ENCODE assay signal across 22 mouse cellular contexts in genomic region chr8:82992093-82992492, GRCm38 (mm10).
DNase-seq lines count a peak whose midpoint lies in the region; ATAC-seq and TF ChIP-seq lines count a peak whose summit lies in the region.
"Had no signal": no experiment of that assay in that cellular context is flagged by ENCODE, and none has a peak within 500 bp of the region (broad histone marks: within the 10 kb centered on the region; RNA-seq: fewer than 3 reads in every experiment).

No protein-coding gene starts in this region.

- peak; percentile 55 for ATAC-seq in granulocyte monocyte progenitor cell, adult 5-6 weeks (replicated peaks; ENCODE audit: poor library complexity, severe bottlenecking)
- peak; percentile 51 for ATAC-seq in monocyte, adult 5-6 weeks (replicated peaks; ENCODE audit: insufficient number of reproducible peaks, low FRiP score, low TSS enrichment, poor library complexity, severe bottlenecking)
- no peak for ATAC-seq in forebrain, embryonic 11.5 days (replicated peaks; ENCODE audit: low FRiP score)
- ATAC-seq: forebrain, embryonic 15.5 days; hindbrain, embryonic 16.5 days; inflammation-experienced regulatory T-cells, adult 6 months had no signal

- no peaks in the 10 kb centered on the region for H3K9me3 ChIP-seq in forebrain, embryonic 11.5 days (ENCODE audit: control insufficient read depth, low read length)
- H3K9me3 ChIP-seq: embryonic facial prominence, embryonic 13.5 days; forebrain, embryonic 15.5 days; heart, embryonic 10.5 days; hindbrain, embryonic 12.5 days had no signal

- DNase-seq in spleen, adult 2 months (ENCODE audit: low read depth in 1 of 2, low spot score in 2 of 2) = no peak
- no peak for DNase-seq in spleen, adult 18-20 months
- DNase-seq in forebrain, embryonic 11.5 days (ENCODE audit: low spot score) = no peak
- no peak for DNase-seq in urinary bladder, postnatal 4 days (ENCODE audit: low spot score in 2 of 2)
- DNase-seq: adrenal gland, adult 2 months; adrenal gland, postnatal 25 days; cerebellum, adult 11-12 months; cerebellum, adult 9-10 months; cerebellum, postnatal 25 days; gastrocnemius, postnatal 36 days; heart, adult 18-20 months; heart, postnatal 10 days; heart, postnatal 4 days had no signal

- WGBS in spleen, adult 2 months = 16% methylated on average over 4 of the region's 4 CpGs
- WGBS in forebrain, embryonic 11.5 days = 80% methylated on average over 4 of the region's 4 CpGs

- H3K27ac ChIP-seq in spleen, adult 2 months (ENCODE audit: insufficient read depth, low read length) = peak overlapping the region; percentile 56
- no peak overlapping the region for H3K27ac ChIP-seq in forebrain, embryonic 11.5 days (ENCODE audit: low read depth, low read length)
- H3K27ac ChIP-seq: embryonic facial prominence, embryonic 13.5 days; forebrain, embryonic 15.5 days; heart, embryonic 10.5 days; hindbrain, embryonic 12.5 days had no signal

- no peak for TF ChIP-seq CTCF in spleen, adult 2 months (IDR thresholded peaks at IDR 0.05; ENCODE audit: extremely low read depth, insufficient read depth, insufficient read length, insufficient replicate concordance)

- no peak overlapping the region for H3K4me3 ChIP-seq in spleen, adult 2 months (ENCODE audit: extremely low read depth, insufficient read depth, insufficient read length)
- H3K4me3 ChIP-seq in forebrain, embryonic 11.5 days (ENCODE audit: low read depth, low read length) = no peak overlapping the region
- H3K4me3 ChIP-seq: embryonic facial prominence, embryonic 13.5 days; forebrain, embryonic 15.5 days; heart, embryonic 10.5 days; hindbrain, embryonic 12.5 days had no signal

- TF ChIP-seq POLR2A in spleen, adult 2 months (IDR thresholded peaks at IDR 0.05; ENCODE audit: low read depth, low read length) = no peak

- H3K27me3 ChIP-seq in spleen, adult 2 months (ENCODE audit: control insufficient read depth, insufficient read depth, low read length) = no peaks in the 10 kb centered on the region
- no peaks in the 10 kb centered on the region for H3K27me3 ChIP-seq in forebrain, embryonic 11.5 days (ENCODE audit: control insufficient read depth, insufficient read depth, low read length)
- H3K27me3 ChIP-seq: CH12.LX; embryonic facial prominence, embryonic 13.5 days; forebrain, embryonic 15.5 days; hindbrain, embryonic 12.5 days had no signal

- H3K9ac ChIP-seq in forebrain, embryonic 11.5 days (ENCODE audit: low read length) = no peak overlapping the region
- H3K9ac ChIP-seq: embryonic facial prominence, embryonic 13.5 days; forebrain, embryonic 15.5 days; hindbrain, embryonic 12.5 days had no signal

- no peak overlapping the region for H3K4me2 ChIP-seq in forebrain, embryonic 11.5 days (ENCODE audit: low read depth, low read length, severe bottlenecking)
- H3K4me2 ChIP-seq: embryonic facial prominence, embryonic 13.5 days; forebrain, embryonic 15.5 days; hindbrain, embryonic 12.5 days had no signal

- H3K36me3 ChIP-seq in spleen, adult 2 months (ENCODE audit: control insufficient read depth, insufficient read depth, low read length) = no peaks in the 10 kb centered on the region
- H3K36me3 ChIP-seq in forebrain, embryonic 11.5 days (ENCODE audit: control insufficient read depth, insufficient read depth, low read length) = no peaks in the 10 kb centered on the region
- H3K36me3 ChIP-seq: embryonic facial prominence, embryonic 13.5 days; forebrain, embryonic 15.5 days; heart, embryonic 10.5 days; hindbrain, embryonic 12.5 days had no signal

- H3K4me1 ChIP-seq in spleen, adult 2 months (ENCODE audit: control insufficient read depth, insufficient read depth, insufficient read length) = peaks cover 4% of the 10 kb centered on the region; the same call in 1 of the 2 replicates
- no peaks in the 10 kb centered on the region for H3K4me1 ChIP-seq in forebrain, embryonic 11.5 days (replicated peaks; ENCODE audit: control insufficient read depth, insufficient read depth, low read length)
- H3K4me1 ChIP-seq: heart, embryonic 10.5 days; hindbrain, embryonic 12.5 days had no signal
